Mouse (Mus musculus): Measurements from ENCODE around the gene Riiad1. TPM values are rescaled to one million over a fixed set of nuclear protein-coding genes. Genes with fewer than 3 reads are reported as not detected.

Gene Riiad1
- polyA plus RNA-seq, 1 experiment, result 3.2 TPM

DNA sequence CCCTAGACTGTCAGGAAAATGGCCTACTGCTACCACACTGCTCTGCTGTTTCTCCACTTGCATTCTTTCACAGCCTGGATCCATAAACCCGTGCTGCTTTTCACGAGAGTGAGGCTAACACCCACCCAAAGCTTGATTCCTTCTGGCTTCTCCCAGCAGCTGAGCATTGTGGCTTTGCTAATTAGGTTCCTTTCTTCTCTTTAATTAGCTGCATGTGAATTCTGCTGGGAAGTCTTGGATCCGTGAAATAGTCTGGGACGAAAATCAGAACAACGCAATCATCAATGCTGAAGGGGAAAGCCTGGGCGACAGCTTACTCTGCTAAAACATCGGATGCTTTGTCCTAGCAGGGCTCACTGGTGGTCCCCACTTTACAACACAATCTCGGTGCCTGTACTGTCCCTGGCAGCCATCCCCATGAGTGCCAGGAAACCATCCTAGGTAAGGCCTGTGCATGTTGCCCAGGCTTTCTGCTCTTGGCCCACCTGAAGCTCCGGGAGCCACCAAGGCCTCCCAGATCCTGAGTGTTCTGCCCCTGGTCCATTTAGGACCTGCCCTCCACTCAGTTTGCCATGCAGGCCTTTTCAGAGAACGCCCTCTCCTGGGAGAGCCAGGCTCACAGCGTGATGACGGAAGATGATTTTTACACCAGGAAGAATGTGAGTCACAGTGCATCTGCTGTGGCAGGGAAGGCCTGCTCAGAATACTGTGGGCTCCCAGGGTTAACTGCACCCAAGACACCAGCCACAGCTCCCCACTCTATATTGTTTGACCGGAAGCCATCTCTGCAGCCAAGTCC, 14.3 kb downstream of the Riiad1 start:
- H3K4me1 ChIP-seq (ENCODE audit: control insufficient read depth, insufficient read depth, low read length), result no peaks in the 10 kb centered on the region
- no peak overlapping the region for H3K4me3 ChIP-seq (ENCODE audit: insufficient read depth, low read length)
- no peak for TF ChIP-seq CTCF (IDR thresholded peaks at IDR 0.05; ENCODE audit: borderline replicate concordance, insufficient read depth, low read length)
- no peak for TF ChIP-seq POLR2A (IDR thresholded peaks at IDR 0.05; ENCODE audit: low read depth, low read length)
- H3K27ac ChIP-seq (ENCODE audit: insufficient read depth, low read length), result no peak overlapping the region

DNA sequence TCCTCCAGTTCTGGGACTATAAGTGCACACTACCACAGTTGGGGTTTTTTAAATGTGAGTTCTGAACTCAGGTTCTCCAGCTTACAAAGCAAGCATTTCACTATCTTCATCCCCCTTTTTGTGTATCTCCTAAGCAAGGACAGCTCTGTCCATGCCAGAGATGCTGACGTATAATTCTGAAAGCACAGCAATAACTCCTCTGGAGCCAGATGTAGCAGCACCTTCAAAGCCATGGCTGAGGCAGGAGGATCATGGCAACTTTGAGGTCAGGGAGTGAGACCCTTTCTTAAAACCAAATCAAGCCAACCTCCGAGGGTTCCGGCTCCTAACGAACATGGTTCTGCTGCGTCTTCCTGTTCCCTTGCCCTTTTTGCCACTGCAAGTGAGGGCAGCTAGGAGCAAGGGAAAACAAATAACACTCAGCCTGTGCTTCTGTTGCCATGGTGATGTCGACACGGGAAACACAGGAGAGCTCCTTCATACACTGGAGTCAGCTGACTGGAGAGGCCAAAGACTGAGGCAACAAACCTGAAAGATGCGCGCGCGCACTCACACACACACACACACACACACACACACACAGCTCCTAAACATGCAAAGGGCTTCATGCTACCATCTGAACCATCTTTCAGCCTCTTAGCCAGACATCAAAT, 16.1 kb downstream of the Riiad1 start:
- H3K27ac ChIP-seq (ENCODE audit: insufficient read depth, low read length), result no peak overlapping the region
- no peak overlapping the region for H3K4me3 ChIP-seq (ENCODE audit: insufficient read depth, low read length)
- H3K4me1 ChIP-seq (ENCODE audit: control insufficient read depth, insufficient read depth, low read length), result no peaks in the 10 kb centered on the region
- no peak for TF ChIP-seq CTCF (IDR thresholded peaks at IDR 0.05; ENCODE audit: borderline replicate concordance, insufficient read depth, low read length)
- no peak for TF ChIP-seq POLR2A (IDR thresholded peaks at IDR 0.05; ENCODE audit: low read depth, low read length)

DNA sequence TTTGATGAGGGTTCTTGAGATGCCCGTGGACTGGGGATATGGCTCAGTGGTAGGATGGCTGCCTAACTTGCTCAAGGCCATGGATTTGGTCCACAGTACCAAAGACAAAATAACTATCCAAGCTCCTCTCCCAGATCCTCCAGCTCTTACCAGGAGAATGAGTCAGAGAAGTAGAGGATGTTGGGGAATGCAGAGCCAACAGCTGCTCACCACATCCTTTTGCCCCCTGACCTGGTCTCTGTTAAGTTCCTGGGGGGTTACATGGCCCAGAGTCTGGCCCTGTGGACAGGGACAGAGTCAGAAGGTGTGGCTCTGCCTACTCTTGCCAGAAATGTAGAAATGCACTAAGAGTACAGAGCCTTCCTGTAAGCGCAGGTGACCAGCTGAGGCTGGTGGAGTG, 20.3 kb downstream of the Riiad1 start:
- H3K4me1 ChIP-seq (ENCODE audit: control insufficient read depth, insufficient read depth, low read length), result no peaks in the 10 kb centered on the region

DNA sequence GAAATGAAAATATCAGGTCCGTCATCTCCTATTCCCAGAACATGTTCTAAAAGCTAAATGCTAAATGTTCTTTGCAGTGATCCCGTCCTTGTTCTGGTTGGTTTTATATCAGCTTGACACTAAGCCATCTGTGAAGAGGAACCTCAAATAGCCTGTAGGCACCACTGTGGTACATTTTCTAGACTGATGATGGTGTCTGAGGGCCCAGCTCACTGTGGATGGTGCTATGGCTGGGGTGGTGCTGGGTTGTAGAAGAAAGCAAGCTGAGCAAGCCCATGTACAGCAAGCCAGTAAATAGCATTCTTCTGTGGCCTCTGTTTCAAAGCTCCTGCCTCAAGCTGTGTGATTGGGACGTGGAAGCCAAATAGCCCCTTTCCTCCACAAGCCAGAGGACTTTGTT, 23.1 kb downstream of the Riiad1 start:
- no peak overlapping the region for H3K4me3 ChIP-seq (ENCODE audit: insufficient read depth, low read length)
- no peak for TF ChIP-seq POLR2A (IDR thresholded peaks at IDR 0.05; ENCODE audit: low read depth, low read length)
- TF ChIP-seq CTCF (IDR thresholded peaks at IDR 0.05; ENCODE audit: borderline replicate concordance, insufficient read depth, low read length), result no peak
- H3K4me1 ChIP-seq (ENCODE audit: control insufficient read depth, insufficient read depth, low read length), result no peaks in the 10 kb centered on the region
- no peak overlapping the region for H3K27ac ChIP-seq (ENCODE audit: insufficient read depth, low read length)

More for the DNA sequence above, 20.3 kb downstream of the Riiad1 start:
- Histone ChIP-seq H3K27ac (ENCODE audit: insufficient read depth, low read length) (no peak overlapping the region), H3K4me3 (ENCODE audit: insufficient read depth, low read length) (no peak overlapping the region)
- TF ChIP-seq POLR2A (IDR thresholded peaks at IDR 0.05; ENCODE audit: low read depth, low read length) (no peak), CTCF (IDR thresholded peaks at IDR 0.05; ENCODE audit: borderline replicate concordance, insufficient read depth, low read length) (no peak)

DNA sequence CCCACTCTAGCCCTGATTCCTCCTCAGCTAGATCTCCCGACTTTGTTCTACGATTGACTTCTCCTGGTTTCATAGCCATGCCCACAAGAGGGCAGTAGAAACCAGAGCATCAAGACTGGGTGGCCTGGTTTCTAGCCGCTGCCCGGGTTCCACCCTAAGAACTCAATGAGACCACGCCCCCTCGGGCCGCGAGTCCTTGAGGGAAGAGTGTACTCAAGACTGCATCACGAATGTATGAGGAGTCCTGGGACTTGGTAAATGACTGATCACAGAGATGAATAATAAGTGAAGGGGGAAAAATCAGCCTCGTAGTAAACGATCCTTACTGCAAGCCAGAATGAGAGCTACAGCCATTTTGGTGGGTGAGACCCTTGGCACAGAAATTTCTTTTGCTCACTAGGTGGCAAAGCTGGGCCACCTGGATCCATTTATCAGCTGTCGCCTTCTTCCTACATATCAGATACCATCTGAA, 23.6 kb downstream of the Riiad1 start:
- 0 out of 2 replicates have a peak, but pooled peaks have one; percentile 33 for TF ChIP-seq CTCF (IDR thresholded peaks at IDR 0.05; ENCODE audit: borderline replicate concordance, insufficient read depth, low read length)
- TF ChIP-seq POLR2A (IDR thresholded peaks at IDR 0.05; ENCODE audit: low read depth, low read length), result no peak
- no peak overlapping the region for H3K4me3 ChIP-seq (ENCODE audit: insufficient read depth, low read length)

DNA sequence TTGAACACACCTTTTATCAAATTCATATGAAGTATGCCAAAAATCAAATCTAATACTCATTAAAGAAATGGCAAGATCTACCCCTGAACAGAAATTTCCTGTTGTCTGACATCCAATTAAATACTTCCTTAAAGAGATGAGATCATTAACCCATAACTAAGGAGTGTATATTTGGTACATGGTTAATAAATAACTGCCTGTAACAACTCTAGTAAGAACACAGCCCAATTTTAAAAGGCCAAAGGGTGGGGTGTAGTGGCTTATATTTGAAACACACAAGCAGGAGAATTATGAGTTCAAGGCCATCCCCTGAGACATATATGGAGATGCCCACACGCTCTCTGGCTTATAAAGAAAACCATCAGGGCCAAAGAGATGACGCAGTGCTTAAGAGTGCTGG, 30.8 kb downstream of the Riiad1 start:
- TF ChIP-seq POLR2A (IDR thresholded peaks at IDR 0.05; ENCODE audit: low read depth, low read length), result no peak
- no peak for TF ChIP-seq CTCF (IDR thresholded peaks at IDR 0.05; ENCODE audit: borderline replicate concordance, insufficient read depth, low read length)
- Histone ChIP-seq H3K4me3 (ENCODE audit: insufficient read depth, low read length) (no peak overlapping the region), H3K4me1 (ENCODE audit: control insufficient read depth, insufficient read depth, low read length) (peaks cover 3% of the 10 kb centered on the region; the same call in 1 of the 2 replicates), H3K27ac (ENCODE audit: insufficient read depth, low read length) (no peak overlapping the region)

More for the DNA sequence above, 23.6 kb downstream of the Riiad1 start:
- no peaks in the 10 kb centered on the region for H3K4me1 ChIP-seq (ENCODE audit: control insufficient read depth, insufficient read depth, low read length)
- no peak overlapping the region for H3K27ac ChIP-seq (ENCODE audit: insufficient read depth, low read length)

DNA sequence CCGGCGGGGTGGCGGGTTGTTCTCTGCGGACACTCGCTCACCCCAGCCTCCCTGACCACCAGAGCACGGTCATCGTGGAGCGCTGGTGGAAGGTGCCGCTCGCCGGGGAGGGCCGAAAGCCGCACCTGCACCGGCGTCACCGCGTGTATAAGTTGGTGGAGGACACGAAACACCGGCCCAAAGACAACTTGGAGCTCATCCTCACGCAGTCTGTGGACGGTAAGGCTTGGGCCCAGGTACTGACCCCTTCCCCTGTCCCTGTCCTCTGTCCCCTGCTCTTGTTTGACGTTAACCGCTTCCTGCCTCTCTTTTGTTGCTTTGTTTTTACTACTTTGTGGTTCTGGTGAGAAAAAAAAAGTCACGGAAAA, 36.6 kb downstream of the Riiad1 start, which contains the start of gene Oaz3:
Gene Oaz3, minus strand, starts transcription at position 319 of the 368 bp plus-strand sequence.
- peak within 1 kb of the TSS; percentile 98 for H3K4me3 ChIP-seq (ENCODE audit: insufficient read depth, low read length)
- no peak within 1 kb of the TSS for H3K27ac ChIP-seq (ENCODE audit: insufficient read depth, low read length)
- TF ChIP-seq CTCF (IDR thresholded peaks at IDR 0.05; ENCODE audit: borderline replicate concordance, insufficient read depth, low read length) (no peak), POLR2A (IDR thresholded peaks at IDR 0.05; ENCODE audit: low read depth, low read length) (no peak)
- peaks cover 5% of the 10 kb centered on the region; the same call in 1 of the 2 replicates for H3K4me1 ChIP-seq (ENCODE audit: control insufficient read depth, insufficient read depth, low read length)

DNA sequence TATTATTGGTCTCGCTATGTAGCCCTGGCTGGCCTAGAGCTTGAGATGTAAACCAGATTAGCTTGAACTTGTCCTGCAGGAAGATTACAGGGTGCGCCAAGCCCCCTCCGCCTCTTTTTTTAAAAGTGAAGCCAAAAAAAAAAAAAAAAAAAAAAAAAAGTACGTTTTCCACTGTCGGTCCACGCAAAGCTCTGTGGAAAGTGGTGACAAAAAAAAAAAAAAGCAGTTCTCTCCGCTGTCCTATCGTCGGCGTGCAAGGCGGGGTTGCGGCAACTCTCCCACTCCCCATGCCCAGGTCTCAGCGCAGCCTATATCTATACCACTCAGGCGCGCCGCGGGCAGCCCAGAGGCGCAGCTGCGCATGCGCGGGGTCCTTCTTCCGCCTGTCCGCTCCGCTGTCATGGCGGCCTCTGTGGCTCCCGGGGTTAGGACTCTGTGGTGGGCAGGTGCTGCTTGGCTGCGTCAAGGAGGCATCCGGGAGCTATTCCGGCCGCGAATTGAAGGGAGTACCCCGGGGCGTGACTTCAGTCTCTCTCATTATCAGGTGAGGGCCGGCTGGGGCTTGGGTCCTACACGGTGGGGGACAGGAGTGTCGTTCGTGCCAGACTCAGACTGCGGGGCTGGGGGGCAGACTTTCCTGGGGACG, 37.1 kb downstream of the Riiad1 start, which contains the start of gene Mrpl9:
Gene Mrpl9, plus strand, starts transcription at position 368 of the 646 bp plus-strand sequence.
- no peak within 1 kb of the TSS for H3K27ac ChIP-seq (ENCODE audit: insufficient read depth, low read length)
- H3K4me1 ChIP-seq (ENCODE audit: control insufficient read depth, insufficient read depth, low read length), result peaks cover 5% of the 10 kb centered on the region; the same call in 1 of the 2 replicates
- peak within 1 kb of the TSS; percentile 98 for H3K4me3 ChIP-seq (ENCODE audit: insufficient read depth, low read length)
- peak; percentile 93 for TF ChIP-seq POLR2A (IDR thresholded peaks at IDR 0.05; ENCODE audit: low read depth, low read length)
- TF ChIP-seq CTCF (IDR thresholded peaks at IDR 0.05; ENCODE audit: borderline replicate concordance, insufficient read depth, low read length), result no peak

DNA sequence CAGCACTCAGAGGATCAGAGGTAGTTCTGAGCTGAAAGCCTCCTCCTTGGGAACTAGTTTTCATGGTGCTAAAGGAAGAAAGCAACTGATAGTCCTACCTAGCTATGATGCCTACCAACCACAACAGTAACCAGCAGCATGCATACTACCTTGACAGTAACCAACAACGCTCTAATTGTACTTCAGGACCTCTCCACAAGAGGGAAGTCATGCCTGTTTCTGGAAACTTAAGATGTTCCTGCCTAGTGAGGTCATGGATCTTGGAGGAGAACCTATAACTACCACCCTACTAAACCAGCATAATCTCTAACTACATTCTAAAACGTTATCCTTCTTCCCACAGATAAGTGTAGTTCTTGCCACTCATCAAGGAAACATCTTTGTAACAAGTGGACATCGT, 39.0 kb downstream of the Riiad1 start:
- Histone ChIP-seq H3K4me3 (ENCODE audit: insufficient read depth, low read length) (no peak overlapping the region), H3K27ac (ENCODE audit: insufficient read depth, low read length) (no peak overlapping the region), H3K4me1 (ENCODE audit: control insufficient read depth, insufficient read depth, low read length) (peaks cover 5% of the 10 kb centered on the region; the same call in 1 of the 2 replicates)
- no peak for TF ChIP-seq CTCF (IDR thresholded peaks at IDR 0.05; ENCODE audit: borderline replicate concordance, insufficient read depth, low read length)
- TF ChIP-seq POLR2A (IDR thresholded peaks at IDR 0.05; ENCODE audit: low read depth, low read length), result no peak

Measured in embryonic fibroblast, embryonic 13.5 days (primary cell).